Mouse (Mus musculus) T-helper 17 cell (primary cell): ENCODE data around the gene Mesp2.

Source experiments
- in situ Hi-C, 2 experiments: fragments of 300-600 bp; cut with MboI, MseI; formaldehyde crosslinking; loops; 1 replicate in 1 of 2; 2 replicates in 1 of 2; pipeline ENCODE4 v1.15.1; 2025; ENCODE audit warnings: high pct_unique_total_duplicates in 2 of 2

The Mesp2 gene

DNA sequence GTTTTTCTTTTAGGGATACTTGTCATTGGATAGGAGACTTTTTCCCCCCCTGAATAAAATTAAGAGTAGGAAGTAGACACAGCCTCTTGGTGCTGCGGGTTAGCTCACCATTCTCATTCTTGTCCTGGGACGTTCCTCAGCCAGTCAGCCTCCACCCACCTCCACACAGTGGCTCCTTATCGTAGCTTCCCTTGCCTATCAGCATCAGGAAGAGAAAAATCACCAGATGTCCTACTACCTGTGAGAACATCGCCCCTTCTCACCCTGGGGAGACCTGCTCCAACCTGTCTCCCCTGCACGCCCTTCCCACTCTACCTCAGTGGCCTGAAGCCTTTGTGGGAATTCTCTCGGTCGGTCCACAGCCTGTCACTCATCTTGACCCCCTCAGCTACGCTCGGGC lies 50.3 kb downstream of the Mesp2 start, which contains the start of gene Anpep:
Anpep (minus strand) TSS at position 249 of the 400 bp plus-strand sequence.
- in situ Hi-C loops, result no loop called here

GRCm38 (mm10) chr7:79861794-79862193 lies 51.3 kb downstream of the Mesp2 start:
- in situ Hi-C loops, result no loop called here
